Mouse (Mus musculus) embryonic facial prominence, embryonic 14.5 days (tissue): ENCODE measurements around the gene Krtap5-1. TPM values are rescaled to one million over a fixed set of nuclear protein-coding genes. Genes with fewer than 3 reads are reported as not detected.
A peak's percentile ranks its signal among the peaks of the same experiment; 100 is the strongest.
"Not testable (repeated sequence)": the region's sequence is repeated elsewhere in the genome, so short reads cannot be mapped to it uniquely, and the experiment has no call there.

Source experiments
- ATAC-seq: fragments of 200-750 bp; cut with Nextera tagmentation; 2 replicates; pipeline ENCODE4 v1.8.0; 2017; ENCODE audit warnings: low read depth, moderate number of reproducible peaks, moderate TSS enrichment
- DNase-seq: peaks from one replicate; pipeline ENCODE4 v3.0.0-alpha.2; 2015; ENCODE audit warnings: low spot score
- H3K27ac ChIP-seq: fragments of 300-500 bp; sonication (generic); replicated peaks from 2 replicates; pipeline ENCODE4 v1.5.1; 2014; ENCODE audit warnings: low read depth, mild to moderate bottlenecking, low read length, moderate library complexity
- H3K27me3 ChIP-seq: fragments of 300-500 bp; sonication (generic); replicated peaks from 2 replicates; pipeline ENCODE4 v1.6.1; 2014; ENCODE audit warnings: low read length; ENCODE audit not compliant: control insufficient read depth, insufficient read depth
- H3K36me3 ChIP-seq: fragments of 300-500 bp; sonication (generic); 2 replicates; pipeline ENCODE4 v1.6.1; 2014; ENCODE audit warnings: low read length, mixed read lengths; ENCODE audit not compliant: control insufficient read depth, insufficient read depth
- H3K4me1 ChIP-seq: fragments of 300-500 bp; sonication (generic); 2 replicates; pipeline ENCODE4 v1.6.1; 2014; ENCODE audit warnings: antibody characterized with exemption, low read length; ENCODE audit not compliant: control insufficient read depth, insufficient read depth
- H3K4me2 ChIP-seq: fragments of 300-500 bp; sonication (generic); 2 replicates; pipeline ENCODE4 v1.6.1; 2014; ENCODE audit warnings: low read depth, mild to moderate bottlenecking, low read length, moderate library complexity, mixed read lengths
- H3K4me3 ChIP-seq: fragments of 300-500 bp; sonication (generic); 2 replicates; pipeline ENCODE4 v1.5.1; 2014; ENCODE audit warnings: low read depth, mild to moderate bottlenecking, low read length
- H3K9ac ChIP-seq: fragments of 300-500 bp; sonication (generic); 2 replicates; pipeline ENCODE4 v1.6.1; 2014; ENCODE audit warnings: low read depth, mild to moderate bottlenecking, low read length, moderate library complexity, mixed read lengths
- H3K9me3 ChIP-seq: fragments of 300-500 bp; sonication (generic); 2 replicates; pipeline ENCODE4 v1.6.1; 2016; ENCODE audit warnings: low read length; ENCODE audit not compliant: control insufficient read depth
- WGBS: fragments of 180-500 bp; shearing (Covaris S2); extraction: QIAGEN DNeasy Blood & Tissue Kit; methylation state at CpG from one replicate; pipeline ENCODE4 v1.1.7; 2014; 5-methylcytosine and 5-hydroxymethylcytosine counted together
- polyA plus RNA-seq: library from polyadenylated mRNA; unstranded; fragments of >200 nt; fragmentation: Nextera tagmentation; extraction: Ambion mirVana; gene quantifications from 2 replicates; pipeline ENCODE4 v1.2.1, GENCODE M21; 2014

The Krtap5-1 gene
- polyA plus RNA-seq, 1 experiment from 2014 or later, result not detected

DNA sequence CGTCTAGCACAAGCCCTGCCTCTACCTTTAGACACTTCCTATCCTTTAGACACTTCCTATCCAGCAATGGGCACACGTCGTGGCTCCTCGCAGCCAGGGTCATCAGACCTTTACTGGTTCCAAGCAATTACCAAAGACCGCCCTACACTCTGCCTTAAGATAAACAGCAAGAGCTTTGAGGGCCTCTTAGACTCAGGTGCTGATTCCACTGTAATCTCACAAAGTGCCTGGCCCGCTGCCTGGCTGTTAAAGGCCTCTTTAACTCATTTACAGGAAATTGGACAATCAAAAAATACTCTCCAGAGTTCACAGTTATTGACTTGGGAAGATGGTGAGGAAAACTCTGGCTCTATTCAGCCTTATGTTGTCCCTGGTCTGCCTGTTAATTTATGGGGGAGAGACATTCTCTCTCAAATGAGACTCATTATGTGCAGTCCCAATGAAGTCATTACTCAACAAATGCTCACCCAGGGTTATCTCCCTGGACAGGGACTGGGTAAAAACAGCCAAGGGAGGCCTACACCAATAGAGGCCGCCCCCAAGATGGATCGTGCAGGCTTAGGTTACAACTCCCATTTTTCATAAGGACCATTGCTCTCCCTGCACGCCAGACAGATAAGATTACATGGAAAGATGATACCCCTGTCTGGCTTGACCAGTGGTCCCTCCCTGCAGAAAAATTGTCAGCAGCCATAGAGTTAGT, 10.9 kb downstream of the Krtap5-1 start:
- DNase-seq, H3K9ac ChIP-seq, H3K27me3 ChIP-seq: not testable (repeated sequence)

DNA sequence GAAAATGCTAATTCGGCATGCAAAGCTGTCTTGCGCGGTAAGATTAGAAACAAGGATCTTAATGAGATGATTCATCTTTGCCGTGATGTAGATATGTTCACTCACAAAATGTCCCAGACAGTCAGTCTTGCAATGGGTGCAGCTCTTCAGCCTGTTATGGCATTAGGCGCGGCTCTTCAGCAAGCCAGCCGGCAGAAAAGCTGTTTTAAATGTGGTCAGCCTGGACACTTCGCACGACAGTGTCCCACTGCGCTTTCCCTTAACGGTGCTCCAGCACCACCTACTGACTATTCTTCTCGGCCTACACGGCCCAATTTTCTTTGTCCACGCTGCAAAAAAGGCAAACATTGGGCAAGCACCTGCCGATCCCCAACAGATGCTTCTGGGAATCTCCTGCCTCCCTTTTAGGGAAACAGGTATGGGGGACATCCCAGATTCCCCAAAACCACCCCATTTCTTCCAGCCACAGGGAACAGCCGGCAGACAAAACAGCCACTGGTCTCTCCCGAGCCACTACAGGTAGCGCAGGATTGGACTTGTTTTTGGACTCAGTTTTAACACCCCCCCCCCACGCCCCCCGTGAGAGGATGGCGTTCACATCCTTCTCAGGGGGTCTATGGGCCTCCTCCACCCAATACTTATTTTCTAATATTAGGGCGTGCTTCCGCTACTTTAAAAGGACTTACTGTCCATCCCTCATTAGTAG, 11.6 kb downstream of the Krtap5-1 start:
- Histone ChIP-seq H3K27ac (no peak overlapping the region), H3K4me1 (no peaks in the 10 kb centered on the region), H3K4me2 (peak overlapping the region; percentile 73), H3K9ac (peak overlapping the region; percentile 71; the same call in 1 of the 2 replicates), H3K4me3 (peak overlapping the region; percentile 56), H3K9me3 (no peaks in the 10 kb centered on the region), H3K27me3 (peaks cover 6% of the 10 kb centered on the region; the same call in 1 of the 2 replicates), H3K36me3 (no peaks in the 10 kb centered on the region)
- 21% methylated on average over 23 of the region's 23 CpGs for WGBS
- ATAC-seq, result peak; percentile 61; the same call in 1 of the 2 replicates
- DNase-seq, result peak; percentile 60

More for the DNA sequence above, 10.9 kb downstream of the Krtap5-1 start:
- H3K36me3 ChIP-seq, H3K4me3 ChIP-seq, ATAC-seq, H3K27ac ChIP-seq, H3K4me2 ChIP-seq, H3K4me1 ChIP-seq, H3K9me3 ChIP-seq: not testable (repeated sequence)
- 58% methylated on average over 9 of the region's 9 CpGs for WGBS

DNA sequence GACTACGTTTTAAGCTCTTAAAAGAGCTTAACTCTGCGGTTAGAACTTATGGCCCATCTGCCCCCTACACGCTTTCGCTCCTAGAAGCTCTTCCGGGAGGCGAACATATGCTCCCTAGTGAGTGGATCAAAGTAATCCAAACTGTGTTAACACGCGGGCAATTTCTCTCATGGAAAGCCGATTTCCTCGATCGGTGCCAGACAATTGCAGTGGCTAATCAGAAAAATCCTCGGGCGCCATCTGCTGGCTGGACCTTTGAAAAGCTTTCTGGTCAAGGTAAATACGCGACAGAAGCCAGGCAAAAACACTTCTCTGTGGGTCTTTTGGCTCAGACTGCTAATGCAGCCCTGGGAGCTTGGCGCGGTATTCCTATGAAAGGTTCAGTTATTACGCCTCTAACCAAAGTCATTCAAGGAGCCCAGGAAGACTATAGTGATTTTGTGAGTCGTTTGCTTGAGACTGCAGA, 12.3 kb downstream of the Krtap5-1 start:
- Histone ChIP-seq H3K9me3 (no peaks in the 10 kb centered on the region), H3K27me3 (peaks cover 6% of the 10 kb centered on the region; the same call in 1 of the 2 replicates), H3K9ac (peak overlapping the region; percentile 71), H3K36me3 (no peaks in the 10 kb centered on the region), H3K4me2 (peak overlapping the region; percentile 73), H3K4me1 (no peaks in the 10 kb centered on the region), H3K27ac (peak overlapping the region; percentile 87), H3K4me3 (peak overlapping the region; percentile 56)
- DNase-seq (peak; percentile 97), ATAC-seq (peak; percentile 89)
- whole genome bisulfite sequencing, result under 1% methylated on average over 19 of the region's 19 CpGs

DNA sequence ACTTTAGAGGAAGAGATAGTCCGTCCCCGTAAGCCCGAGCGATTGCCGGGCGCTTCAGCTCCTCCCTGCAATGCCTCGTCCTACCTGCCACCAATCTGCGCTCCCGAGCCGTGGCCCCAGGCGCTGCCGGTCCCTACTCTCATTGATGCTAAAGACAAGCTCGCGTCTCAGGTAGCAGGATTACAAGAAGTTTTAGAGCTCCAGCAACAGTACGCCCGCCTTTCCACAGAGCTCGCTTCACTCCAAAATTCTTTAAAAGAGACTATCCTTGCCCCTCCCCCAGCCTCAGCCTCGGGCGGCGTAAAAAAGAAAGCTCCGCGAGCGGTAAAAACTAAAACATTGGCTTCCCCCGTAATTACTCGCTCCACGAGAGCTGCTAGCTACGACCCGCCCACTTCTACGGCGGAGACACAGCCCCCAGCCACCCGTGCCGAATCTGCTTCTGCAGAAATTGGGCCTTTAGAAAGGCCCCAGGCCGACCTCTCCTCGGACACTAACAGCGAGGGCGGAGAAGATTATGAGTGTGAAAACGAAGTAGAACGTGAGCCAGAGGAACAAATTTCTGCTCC, 12.8 kb downstream of the Krtap5-1 start:
- ATAC-seq, result peak; percentile 85
- Histone ChIP-seq H3K27ac (peak overlapping the region; percentile 87), H3K4me3 (peak overlapping the region; percentile 56), H3K27me3 (peaks cover 6% of the 10 kb centered on the region; the same call in 1 of the 2 replicates), H3K4me1 (no peaks in the 10 kb centered on the region), H3K4me2 (peak overlapping the region; percentile 73), H3K36me3 (no peaks in the 10 kb centered on the region), H3K9me3 (no peaks in the 10 kb centered on the region), H3K9ac (peak overlapping the region; percentile 71)
- 0% methylated on average over 38 of the region's 38 CpGs for whole genome bisulfite sequencing
- DNase-seq, result peak; percentile 89

DNA sequence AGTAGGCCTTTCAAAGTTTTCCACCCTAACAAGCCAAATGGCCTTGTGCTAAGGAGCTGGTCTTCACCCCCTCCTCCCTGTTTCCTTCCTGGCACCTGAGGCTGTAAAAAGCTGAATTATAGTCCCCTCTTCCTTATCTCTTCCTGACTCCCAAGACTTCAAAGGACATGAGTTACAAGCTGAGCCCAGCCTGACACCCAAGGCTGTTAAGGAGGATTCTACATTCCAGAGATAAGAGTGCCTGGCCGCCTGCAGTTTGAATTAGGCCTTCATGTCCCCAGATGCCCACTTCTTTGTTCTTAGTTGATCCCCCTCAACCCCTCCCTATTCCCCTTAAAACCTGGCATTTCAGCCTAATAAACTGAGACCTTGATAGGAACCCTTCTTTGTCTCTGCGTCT, 14.1 kb downstream of the Krtap5-1 start:
- H3K27ac ChIP-seq, DNase-seq, H3K4me1 ChIP-seq, ATAC-seq, H3K4me2 ChIP-seq, H3K36me3 ChIP-seq, H3K27me3 ChIP-seq, H3K9me3 ChIP-seq, H3K4me3 ChIP-seq, H3K9ac ChIP-seq: not testable (repeated sequence)
- 52% methylated on average over 2 of the region's 2 CpGs for whole genome bisulfite sequencing

DNA sequence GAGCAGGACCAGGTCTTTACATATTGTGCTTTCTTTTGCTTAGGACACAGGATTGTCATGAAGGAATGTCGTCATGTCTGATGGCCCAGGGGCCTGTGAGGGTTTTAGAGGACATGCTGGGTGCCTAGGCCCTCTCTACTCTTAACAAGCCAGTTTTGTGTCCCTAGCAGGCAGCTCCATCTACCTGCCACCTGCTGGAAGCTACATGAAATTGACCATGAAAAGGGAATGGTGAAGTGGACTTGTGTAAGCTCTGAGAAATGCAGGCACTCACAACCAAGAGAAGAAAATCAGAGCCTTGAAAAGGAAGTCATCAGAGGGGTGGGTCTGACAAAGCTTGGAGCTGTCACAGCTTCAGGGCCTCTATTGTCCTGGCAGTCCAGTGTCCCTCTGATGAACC, 17.6 kb downstream of the Krtap5-1 start:
- WGBS, result 62% methylated on average over 1 of the region's 1 CpGs
- not testable (repeated sequence) for ATAC-seq, H3K9me3 ChIP-seq, H3K4me3 ChIP-seq, DNase-seq, H3K27ac ChIP-seq, H3K9ac ChIP-seq, H3K36me3 ChIP-seq, H3K4me1 ChIP-seq, H3K27me3 ChIP-seq, H3K4me2 ChIP-seq

DNA sequence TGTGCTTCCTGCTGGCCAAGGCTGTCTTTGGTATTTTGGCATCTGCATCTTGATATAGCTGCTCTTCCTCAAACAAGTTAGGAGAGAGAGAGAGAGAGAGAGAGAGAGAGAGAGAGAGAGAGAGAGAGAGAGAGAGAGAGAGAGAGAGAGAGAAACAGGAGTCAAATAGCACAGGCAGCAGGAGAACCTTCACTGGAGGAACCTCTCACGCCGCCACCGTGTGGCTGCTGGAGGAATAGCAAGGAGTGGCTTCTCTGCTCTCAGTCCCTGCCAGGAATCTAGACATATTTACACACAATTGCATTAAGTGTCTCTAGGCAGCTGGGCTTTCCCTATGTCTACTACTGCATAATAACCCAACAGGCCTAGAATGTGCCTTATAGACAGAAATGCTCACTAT, 18.7 kb downstream of the Krtap5-1 start:
- 3% methylated on average over 3 of the region's 3 CpGs for WGBS

DNA sequence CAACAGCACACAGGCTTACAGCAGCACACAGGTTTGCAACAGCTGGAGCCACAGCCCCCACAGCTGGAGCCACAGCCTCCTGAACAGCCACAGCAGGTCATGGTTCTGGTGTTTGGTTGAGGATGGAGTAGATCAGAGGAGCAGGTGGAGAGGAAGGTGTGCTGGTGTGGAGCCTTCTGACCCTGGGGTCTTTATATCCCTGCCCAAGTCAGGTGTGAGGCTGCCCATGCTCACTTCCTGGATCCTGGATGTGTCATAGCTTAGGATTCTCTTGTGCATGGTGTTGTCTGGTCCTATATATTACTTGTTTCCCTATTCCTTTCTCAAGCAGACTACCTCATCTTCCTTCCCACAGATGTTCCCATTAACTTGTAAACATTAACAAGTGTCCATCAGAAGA, 22.7 kb downstream of the Krtap5-1 start, which contains the start of gene Gm4559:
Gene Gm4559, minus strand, starts transcription at position 101 of the 400 bp plus-strand sequence.
- H3K4me3 ChIP-seq, H3K27me3 ChIP-seq, H3K27ac ChIP-seq, ATAC-seq, DNase-seq, H3K4me1 ChIP-seq, H3K9me3 ChIP-seq, H3K9ac ChIP-seq, H3K4me2 ChIP-seq, H3K36me3 ChIP-seq: not testable (repeated sequence)

More for the DNA sequence above, 18.7 kb downstream of the Krtap5-1 start:
- H3K4me2 ChIP-seq, H3K36me3 ChIP-seq, H3K4me3 ChIP-seq, H3K27me3 ChIP-seq, H3K4me1 ChIP-seq, H3K9me3 ChIP-seq, H3K9ac ChIP-seq, H3K27ac ChIP-seq: not testable (repeated sequence)
- peak; percentile 72 for DNase-seq
- peak; percentile 75; the same call in 1 of the 2 replicates for ATAC-seq
